Mouse (Mus musculus): ENCODE data around the gene Snx32.

DNA sequence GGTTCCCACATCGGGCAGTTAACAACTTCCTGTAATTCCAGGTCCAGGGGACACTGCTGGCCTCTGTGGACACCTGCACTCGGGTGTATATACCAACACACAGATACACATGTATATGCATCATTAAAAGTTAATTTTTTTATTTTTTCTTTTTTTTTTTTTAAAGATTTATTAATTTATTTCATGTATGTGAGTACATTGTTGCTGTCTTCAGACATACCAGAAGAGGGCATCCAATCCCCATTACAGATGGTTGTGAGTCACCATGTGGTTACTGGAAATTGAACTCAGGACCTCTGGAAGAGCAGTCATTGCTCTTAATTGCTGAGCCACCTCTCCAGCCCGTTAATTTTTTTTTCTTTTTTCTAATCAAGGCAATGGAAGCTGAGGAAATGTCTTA, 37.5 kb downstream of the Snx32 start:
- no peak for TF ChIP-seq POLR2A (IDR thresholded peaks at IDR 0.05; ENCODE audit: low read depth, low read length)
- TF ChIP-seq CTCF (IDR thresholded peaks at IDR 0.05; ENCODE audit: borderline replicate concordance, insufficient read depth, low read length): no peak
